Mouse (Mus musculus) left cerebral cortex, adult 2 months (tissue): ENCODE data around the gene Eapp. TPM values are rescaled to one million over a fixed set of nuclear protein-coding genes. Genes with fewer than 3 reads are reported as not detected.
"Not testable (repeated sequence)": the region's sequence is repeated elsewhere in the genome, so short reads cannot be mapped to it uniquely, and the experiment has no call there.

Experiments used
- DNase-seq, 2 experiments: peaks; one replicate each; pipeline ENCODE4 v3.0.0; 2021 to 2022; ENCODE audit warnings: low spot score in 2 of 2, mixed read lengths in 1 of 2; ENCODE audit errors: extremely low spot score in 1 of 2
- H3K27ac ChIP-seq: fragments of 200-600 bp; 2 replicates; pipeline ENCODE4 v1.8.1; 2022
- H3K4me3 ChIP-seq: fragments of 200-600 bp; 2 replicates; pipeline ENCODE4 v1.8.1; 2022
- CTCF ChIP-seq: fragments of 200-600 bp; IDR thresholded peaks from 2 replicates; pipeline ENCODE4 v1.8.1; 2022; ENCODE audit warnings: antibody characterized with exemption, mild to moderate bottlenecking, moderate library complexity
- intact Hi-C: fragments of 180-260 bp; cut with DNase I; formaldehyde crosslinking; loops from one replicate; pipeline ENCODE4 v1.15.1; 2025
- total RNA-seq, 2 experiments: library from RNA; stranded (reverse); gene quantifications; 2 replicates each; pipeline ENCODE4 v1.2.3; 2021

Gene Eapp
- total RNA-seq, 2 experiments from 2014 or later = 37.7 to 42.4 TPM

DNA sequence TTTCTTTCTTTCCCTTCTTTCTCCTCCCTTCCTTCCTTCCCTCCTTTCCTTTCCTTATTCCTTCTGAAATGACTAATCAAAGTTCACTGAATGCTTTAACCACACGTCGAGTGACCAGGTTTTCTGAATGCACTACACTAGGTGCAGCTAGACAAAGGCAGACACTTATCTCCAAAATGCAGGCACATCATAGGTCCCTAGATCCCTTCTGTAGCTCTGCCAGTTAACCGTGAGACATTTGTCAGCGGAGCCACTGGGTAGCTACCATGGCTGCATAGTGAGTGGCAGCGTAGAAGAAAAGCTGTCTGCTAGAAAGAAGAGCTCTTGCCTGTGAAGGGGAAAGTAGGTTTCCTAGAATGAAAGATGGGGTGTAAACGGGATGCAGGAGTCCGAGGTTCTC is 3.7 kb upstream of the Eapp start:
- TF ChIP-seq CTCF = no peak
- intact Hi-C loops = loop anchor here (5.0 kb wide), 1 partner anchor 308 kb away; no protein-coding TSS in a partner anchor

DNA sequence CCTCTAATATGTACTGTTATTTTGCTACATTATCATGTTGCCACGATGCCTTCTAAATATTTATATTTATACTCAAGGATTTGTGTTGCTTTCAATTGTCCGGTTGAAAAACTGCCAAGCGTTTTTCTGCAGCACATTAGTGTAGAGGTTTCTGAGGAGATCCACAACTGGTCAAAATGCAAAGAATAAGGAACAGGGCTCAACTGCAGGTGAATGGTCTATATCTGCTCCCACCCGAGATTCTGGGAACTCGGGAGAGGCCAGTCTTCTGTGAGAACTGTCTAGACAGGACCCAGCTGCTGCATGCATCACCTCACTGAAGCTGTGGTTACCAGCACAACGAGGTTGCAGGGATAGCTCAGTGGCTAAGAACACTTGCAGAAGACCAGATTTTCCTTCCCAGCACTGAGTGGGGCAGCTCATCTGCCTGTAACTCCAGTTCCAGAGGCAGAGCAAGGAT is 2.1 kb upstream of the Eapp start:
- no peak for TF ChIP-seq CTCF
- intact Hi-C loops = loop anchor here (5.0 kb wide), 1 partner anchor 309 kb away; no protein-coding TSS in a partner anchor

More for the DNA sequence above, 3.7 kb upstream of the Eapp start:
- no peak for DNase-seq
- no peak overlapping the region for H3K27ac ChIP-seq
- no peak overlapping the region for H3K4me3 ChIP-seq

DNA sequence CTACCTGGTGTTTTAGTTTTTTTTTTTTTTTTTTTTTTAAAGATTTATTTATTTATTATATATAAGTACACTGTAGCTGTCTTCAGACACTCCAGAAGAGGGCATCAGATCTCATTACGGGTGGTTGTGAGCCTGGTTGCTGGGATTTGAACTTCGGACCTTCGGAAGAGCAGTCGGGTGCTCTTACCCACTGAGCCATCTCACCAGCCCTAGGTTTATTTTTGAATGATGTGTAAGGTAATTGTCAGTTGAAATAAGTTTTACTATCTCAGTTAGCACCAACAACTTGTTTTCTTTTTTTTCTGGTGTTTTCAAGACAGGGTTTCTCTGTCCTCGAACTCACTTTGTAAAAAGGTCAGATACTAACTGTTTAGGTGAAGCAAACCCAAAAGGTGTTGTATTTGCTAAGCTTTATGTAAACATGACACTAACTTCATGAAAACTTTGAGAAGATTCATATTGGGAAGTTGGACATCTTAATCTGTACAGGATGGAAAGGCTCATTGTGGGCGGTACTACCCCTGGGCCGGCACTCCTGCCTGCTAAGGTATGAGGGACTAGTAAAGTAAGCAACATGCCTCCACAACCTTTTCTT is 1.4 kb upstream of the Eapp start:
- Histone ChIP-seq H3K4me3 (no peak overlapping the region), H3K27ac (no peak overlapping the region)
- TF ChIP-seq CTCF = peak; percentile 27
- DNase-seq = no peak
- intact Hi-C loops = loop anchor here (5.0 kb wide), 1 partner anchor 310 kb away; no protein-coding TSS in a partner anchor

More for the DNA sequence above, 2.1 kb upstream of the Eapp start:
- H3K4me3 ChIP-seq = no peak overlapping the region
- H3K27ac ChIP-seq = no peak overlapping the region
- no peak for DNase-seq

DNA sequence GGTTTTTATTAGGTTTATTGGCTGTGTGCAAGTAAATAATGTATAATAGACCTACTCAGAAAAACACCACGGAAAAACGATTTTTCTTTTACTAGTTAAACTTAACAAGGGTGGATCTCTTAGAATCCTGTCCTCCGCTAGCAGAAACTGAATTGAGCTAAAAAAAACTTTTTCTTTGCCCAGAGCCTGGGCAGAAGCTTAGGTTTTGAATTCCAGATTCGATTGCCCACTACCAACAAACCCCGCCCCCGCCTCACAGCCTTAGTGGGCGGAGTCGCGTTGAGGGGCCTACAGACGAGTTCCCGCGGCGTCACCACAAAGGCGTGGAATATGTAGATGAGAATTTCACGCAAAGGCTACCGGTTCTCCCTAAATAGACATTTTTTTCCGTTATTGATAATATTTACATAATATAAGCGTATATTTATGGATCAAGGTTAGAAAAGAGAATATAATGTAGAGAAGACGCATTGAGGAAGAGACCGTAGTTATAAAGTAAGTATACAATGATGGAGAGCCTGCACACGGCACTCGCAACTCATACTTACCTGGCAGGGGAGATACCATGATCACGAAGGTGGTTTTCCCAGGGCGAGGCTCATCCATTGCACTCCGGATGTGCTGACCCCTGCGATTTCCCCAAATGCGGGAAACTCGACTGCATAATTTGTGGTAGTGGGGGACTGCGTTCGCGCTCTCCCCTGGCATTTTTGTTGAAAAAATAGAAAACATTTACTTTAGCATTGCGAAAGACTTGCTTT is 725 bp upstream of the Eapp start:
- Histone ChIP-seq H3K4me3 (peak overlapping the region; percentile 98), H3K27ac (peak overlapping the region; percentile 98)
- peak; percentile 88 to 90 for DNase-seq
- TF ChIP-seq CTCF = no peak
- intact Hi-C loops = loop anchor here (5.0 kb wide), 1 partner anchor 311 kb away; no protein-coding TSS in a partner anchor

DNA sequence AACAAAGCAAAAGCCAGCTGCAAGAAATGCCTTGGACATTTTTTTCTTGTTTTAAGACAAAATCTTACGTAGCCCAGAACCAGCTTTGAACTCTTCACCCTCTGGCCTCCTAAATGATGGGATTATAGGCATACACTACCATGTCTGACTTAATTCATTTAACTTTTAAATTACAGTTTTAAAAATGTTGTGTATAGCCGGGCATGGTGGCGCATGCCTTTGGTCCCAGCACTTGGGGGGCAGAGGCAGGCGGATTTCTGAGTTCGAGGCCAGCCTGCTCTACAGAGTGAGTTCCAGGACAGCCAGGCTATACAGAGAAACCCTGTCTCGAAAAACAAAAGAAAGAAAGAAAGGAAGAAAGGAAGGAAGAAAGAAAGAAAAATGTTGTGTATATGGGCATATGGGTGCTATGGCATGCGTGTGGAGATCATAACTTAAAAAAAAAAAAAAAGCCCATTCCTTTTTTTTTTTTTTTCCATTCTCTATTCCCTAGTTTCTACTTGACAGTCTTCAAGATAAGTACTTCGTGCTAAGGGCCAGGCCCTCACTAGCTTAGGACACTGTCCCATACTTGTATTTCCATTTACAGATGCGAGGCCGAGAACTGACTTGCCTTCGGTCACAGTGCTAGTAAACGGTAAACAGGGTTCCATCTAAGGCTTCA is 718 bp downstream of the Eapp start:
- peak overlapping the region; percentile 98 for H3K27ac ChIP-seq
- no peak for TF ChIP-seq CTCF
- intact Hi-C loops = loop anchor here (1.0 to 5.0 kb wide), 2 partner anchors 39 to 312 kb away; partner anchors contain the start of gene Sptssa

DNA sequence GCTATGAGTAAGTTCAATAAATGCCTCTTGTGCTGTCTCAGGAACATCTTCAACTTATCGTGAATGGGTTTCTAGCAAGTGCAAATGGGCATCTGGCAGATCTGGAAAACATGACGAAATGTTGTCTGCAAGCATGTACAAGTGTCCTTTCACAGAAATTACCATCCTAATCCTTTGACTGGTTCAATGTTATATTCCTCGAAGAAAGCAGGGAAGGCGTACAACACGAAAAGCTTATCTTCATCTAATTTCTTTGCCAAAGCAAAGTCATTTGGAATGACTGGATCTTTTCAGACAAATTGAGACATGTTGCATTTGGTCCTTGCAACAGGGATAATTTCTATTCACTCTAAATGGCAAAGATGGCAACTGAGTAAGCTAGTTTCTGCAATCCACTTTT is 6.6 kb downstream of the Eapp start:
- TF ChIP-seq CTCF = no peak
- Histone ChIP-seq H3K27ac (no peak overlapping the region), H3K4me3 (no peak overlapping the region)
- intact Hi-C loops = no loop called here
- no peak for DNase-seq

More for the DNA sequence above, 718 bp downstream of the Eapp start:
- H3K4me3 ChIP-seq = peak overlapping the region; percentile 98
- DNase-seq = no peak

DNA sequence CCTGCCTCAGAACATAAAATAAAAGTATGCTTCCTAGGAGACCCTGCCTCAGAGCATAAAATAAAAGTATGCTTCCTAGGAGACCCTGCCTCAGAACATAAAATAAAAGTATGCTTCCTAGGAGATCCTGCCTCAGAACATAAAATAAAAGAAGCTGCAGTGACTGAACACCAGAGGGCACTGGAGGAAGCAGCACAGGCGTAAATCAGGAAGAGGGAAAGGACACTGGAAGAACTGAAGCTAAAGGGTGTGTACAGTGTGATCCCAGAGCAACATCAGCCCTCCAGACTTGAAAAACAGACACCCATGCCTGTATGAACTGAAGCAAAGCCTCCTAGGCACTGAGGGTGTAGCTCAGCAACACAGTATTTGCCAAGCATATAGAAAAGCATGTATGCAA is 12.5 kb downstream of the Eapp start:
- DNase-seq = no peak
- Histone ChIP-seq H3K27ac (no peak overlapping the region), H3K4me3 (no peak overlapping the region)
- peak; percentile 51 for TF ChIP-seq CTCF
- intact Hi-C loops = no loop called here

DNA sequence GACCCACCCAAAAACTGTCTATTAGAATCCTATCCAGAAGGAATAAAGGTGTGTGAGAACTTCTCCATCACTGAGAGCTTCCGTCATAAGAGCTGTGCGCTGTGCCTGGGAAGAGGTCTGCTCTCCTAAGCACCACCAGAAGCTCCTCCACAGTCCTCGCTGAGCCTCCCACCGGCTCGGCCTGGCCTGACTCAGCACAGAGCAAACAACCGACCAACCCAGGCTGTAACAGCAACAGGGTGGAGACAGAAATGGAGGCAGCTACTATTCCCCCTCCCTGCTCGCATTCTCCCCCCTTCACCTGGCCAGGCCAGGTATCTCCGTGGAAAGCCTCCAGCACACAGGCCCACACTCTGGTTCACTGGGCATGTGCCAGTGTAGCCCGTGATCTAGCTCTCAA is 19.0 kb downstream of the Eapp start:
- no peak overlapping the region for H3K4me3 ChIP-seq
- no peak for TF ChIP-seq CTCF
- H3K27ac ChIP-seq = no peak overlapping the region
- DNase-seq = no peak
- intact Hi-C loops = no loop called here

DNA sequence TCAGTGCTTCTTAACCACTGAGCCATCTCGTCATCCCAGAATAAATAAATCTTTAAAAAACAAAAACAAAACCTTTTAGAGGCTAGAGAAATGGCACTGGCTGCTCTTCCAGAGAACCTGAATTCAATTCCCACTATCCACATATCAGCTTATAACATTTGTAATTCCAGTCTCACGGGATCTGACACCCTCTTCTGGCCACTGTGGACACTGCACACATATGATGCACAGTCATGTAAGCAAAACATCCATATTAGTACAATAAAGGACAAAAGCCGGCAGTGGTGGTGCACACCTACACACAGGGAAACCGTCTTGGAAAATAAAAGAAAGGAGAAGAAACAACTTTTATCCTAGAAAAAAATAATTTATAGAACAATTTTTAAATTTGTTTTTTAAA is 20.3 kb downstream of the Eapp start:
- Histone ChIP-seq H3K27ac (no peak overlapping the region), H3K4me3 (no peak overlapping the region)
- TF ChIP-seq CTCF = no peak; the same call in 1 of the 2 replicates
- no peak for DNase-seq
- intact Hi-C loops = no loop called here

DNA sequence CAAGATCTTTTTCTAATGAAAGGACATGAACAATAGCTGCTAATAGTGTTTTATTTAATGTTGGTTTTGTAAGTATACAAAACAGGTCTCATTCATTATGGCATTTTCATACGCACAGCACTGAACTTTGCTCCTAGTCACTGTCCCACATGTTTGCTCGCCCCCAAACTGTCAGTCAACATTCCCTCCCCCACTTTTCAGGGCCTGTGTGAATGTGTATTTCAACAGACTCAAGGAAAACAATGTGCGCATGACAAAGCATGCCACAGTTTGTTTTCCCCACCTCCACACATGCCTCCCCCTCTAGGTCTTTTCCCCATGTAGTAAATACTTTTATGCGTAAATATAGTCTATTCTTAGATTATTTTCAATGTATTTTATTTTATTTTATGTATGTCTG is 24.4 kb downstream of the Eapp start:
- intact Hi-C loops = no loop called here
- Histone ChIP-seq H3K27ac (no peak overlapping the region), H3K4me3 (no peak overlapping the region)
- no peak for TF ChIP-seq CTCF
- DNase-seq = no peak

DNA sequence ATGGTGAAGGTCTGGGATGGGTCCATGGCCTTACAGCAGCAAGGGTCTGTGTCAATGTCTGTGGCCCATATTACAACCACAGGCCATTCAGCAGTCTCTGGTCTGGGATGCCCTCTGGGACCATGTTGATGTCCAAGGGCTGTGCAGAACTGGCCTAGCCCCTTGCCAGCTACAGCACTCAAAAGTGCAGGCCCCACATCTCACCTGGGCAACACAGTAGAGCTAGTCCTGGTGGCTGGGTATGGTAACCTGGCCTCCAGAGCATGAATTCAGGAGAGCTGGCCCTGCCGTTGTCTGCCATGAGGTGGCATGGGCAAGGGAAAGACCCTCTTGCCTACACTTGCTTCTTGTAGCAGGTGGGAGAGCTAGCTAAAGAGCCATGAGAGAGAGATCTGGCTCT is 27.6 kb downstream of the Eapp start:
- Histone ChIP-seq H3K27ac (no peak overlapping the region), H3K4me3 (no peak overlapping the region)
- DNase-seq = no peak
- intact Hi-C loops = no loop called here
- no peak for TF ChIP-seq CTCF

DNA sequence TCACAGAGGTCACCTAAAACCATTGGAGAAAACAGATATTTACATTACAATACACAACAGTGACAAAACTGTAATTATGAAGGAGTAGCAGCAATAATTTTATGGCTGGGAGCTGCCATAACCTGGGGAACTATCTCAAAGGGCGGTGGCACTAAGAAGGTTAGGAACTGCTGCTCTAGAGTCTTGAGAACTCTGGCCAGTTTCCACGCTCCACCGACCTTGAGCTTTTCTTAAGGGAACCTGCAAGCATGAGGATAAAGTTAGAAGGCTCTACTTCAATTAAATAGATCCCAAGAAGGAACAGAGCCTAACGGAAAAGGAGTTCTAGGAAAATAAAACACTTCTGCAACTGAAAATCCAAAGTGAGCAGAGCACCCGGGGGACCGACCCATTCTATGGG is 30.2 kb downstream of the Eapp start:
- no peak for TF ChIP-seq CTCF
- intact Hi-C loops = no loop called here
- H3K4me3 ChIP-seq = no peak overlapping the region
- no peak for DNase-seq
- no peak overlapping the region for H3K27ac ChIP-seq

DNA sequence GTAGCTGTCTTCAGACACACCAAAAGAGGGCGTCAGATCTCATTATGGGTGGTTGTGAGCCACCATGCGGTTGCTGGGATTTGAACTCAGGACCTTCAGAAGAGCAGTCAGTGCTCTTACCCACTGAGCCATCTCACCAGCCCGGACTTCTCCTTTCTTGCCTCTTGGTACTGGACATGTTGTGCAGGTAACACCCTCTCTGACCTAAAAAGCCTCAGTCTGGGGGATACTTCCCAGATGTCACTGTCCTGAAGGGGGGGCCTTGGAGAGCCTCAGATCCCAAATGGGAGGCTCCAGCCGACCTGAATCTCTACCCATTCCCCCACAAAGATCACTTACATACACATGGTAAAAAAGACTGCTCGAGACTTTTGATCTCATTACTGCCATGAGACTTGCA is 34.2 kb downstream of the Eapp start:
- intact Hi-C loops, H3K4me3 ChIP-seq, H3K27ac ChIP-seq, DNase-seq: not testable (repeated sequence)
